Mouse (Mus musculus) E14TG2a.4 (cell line): Measurements from ENCODE around the gene Selenoh.

Experiments
- CTCF ChIP-seq: conservative IDR thresholded peaks from 2 replicates; pipeline ENCODE4 v1.5.1; 2014; ENCODE audit warnings: low read length
- NANOG ChIP-seq: IDR thresholded peaks from 2 replicates; pipeline ENCODE4 v1.6.1; 2014; ENCODE audit warnings: borderline replicate concordance, low read length, mixed read lengths
- POU5F1 ChIP-seq: IDR thresholded peaks from 2 replicates; pipeline ENCODE4 v1.6.1; 2014; ENCODE audit warnings: low read length, borderline replicate concordance

DNA sequence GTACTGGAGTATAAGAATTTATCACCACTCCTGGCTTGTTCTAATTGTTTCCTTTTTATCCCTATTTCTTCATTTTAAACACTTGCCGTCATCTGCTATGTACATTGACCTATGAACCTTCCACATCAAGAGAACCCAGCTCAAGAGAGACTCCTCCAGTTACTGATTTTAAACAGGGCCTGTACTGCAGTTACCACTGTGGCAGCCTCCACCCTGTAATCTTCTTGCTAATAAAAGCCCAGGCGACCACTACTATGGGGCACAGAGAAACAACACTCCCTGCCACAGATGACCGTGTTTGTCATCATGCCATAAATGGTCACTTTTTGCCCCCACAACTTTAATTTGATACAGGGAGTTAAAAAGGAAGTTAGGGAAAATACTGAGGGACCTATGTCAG is 43.5 kb downstream of the Selenoh start:
- TF ChIP-seq CTCF: no peak
- no peak for TF ChIP-seq POU5F1
- TF ChIP-seq NANOG: no peak
